Mouse (Mus musculus) spleen, postnatal 10 days (tissue): ENCODE data around the gene Hoxa9.

Experiments used
- DNase-seq, 2 experiments: peaks; one replicate each; pipeline ENCODE4 v3.0.0; 2021 to 2022; ENCODE audit warnings: low spot score in 2 of 2

The Hoxa9 gene

GRCm38 (mm10) chr6:52204050-52204752, 26.7 kb downstream of the Hoxa9 start, which contains the start of gene Hoxa5:
TSS of gene Hoxa5 (minus strand) at chr6:52204587.
- DNase-seq, result peak in 1 of 2 experiments; percentile 42

GRCm38 (mm10) chr6:52203371-52204049, 27.4 kb downstream of the Hoxa9 start:
- no peak for DNase-seq

- DNase-seq, result no peak
Observed at GRCm38 (mm10) chr6:52203121-52203370, 27.8 kb downstream of the Hoxa9 start.

- no peak for DNase-seq
Observed at GRCm38 (mm10) chr6:52202362-52203120, 28.3 kb downstream of the Hoxa9 start.

GRCm38 (mm10) chr6:52201269-52201668, 29.6 kb downstream of the Hoxa9 start:
- no peak for DNase-seq

- DNase-seq, result no peak
Observed at GRCm38 (mm10) chr6:52200751-52201250, 30.1 kb downstream of the Hoxa9 start.

- DNase-seq, result no peak
Observed at GRCm38 (mm10) chr6:52200073-52200750, 30.7 kb downstream of the Hoxa9 start.

GRCm38 (mm10) chr6:52197271-52197670, 33.6 kb downstream of the Hoxa9 start:
- no peak for DNase-seq

GRCm38 (mm10) chr6:52196811-52197210, 34.1 kb downstream of the Hoxa9 start:
- DNase-seq, result no peak

GRCm38 (mm10) chr6:52194690-52195089, 36.2 kb downstream of the Hoxa9 start:
- DNase-seq, result no peak

GRCm38 (mm10) chr6:52191860-52192550, 38.9 kb downstream of the Hoxa9 start:
- peak; percentile 56 to 86 for DNase-seq

GRCm38 (mm10) chr6:52190906-52191810, 39.7 kb downstream of the Hoxa9 start, which contains the start of gene Hoxa4:
TSS of gene Hoxa4 (minus strand) at chr6:52191753.
- DNase-seq, result no peak

GRCm38 (mm10) chr6:52190410-52190809, 40.5 kb downstream of the Hoxa9 start:
- no peak for DNase-seq

- DNase-seq, result no peak
Observed at GRCm38 (mm10) chr6:52189909-52190308, 41.0 kb downstream of the Hoxa9 start.

- DNase-seq, result no peak
Observed at GRCm38 (mm10) chr6:52189172-52189591, 41.7 kb downstream of the Hoxa9 start.

- DNase-seq, result no peak
Observed at GRCm38 (mm10) chr6:52186500-52186899, 44.4 kb downstream of the Hoxa9 start.

GRCm38 (mm10) chr6:52185834-52186233, 45.1 kb downstream of the Hoxa9 start:
- DNase-seq, result no peak

GRCm38 (mm10) chr6:52185222-52185621, 45.7 kb downstream of the Hoxa9 start:
- DNase-seq, result no peak

- DNase-seq, result no peak
Observed at GRCm38 (mm10) chr6:52184668-52185067, 46.2 kb downstream of the Hoxa9 start.
